Mouse (Mus musculus) small intestine, adult 2 months (tissue): ENCODE measurements around the gene Gpbp1l1.

ENCODE experiments used
- CTCF ChIP-seq: fragments of 200-500 bp; IDR thresholded peaks from 2 replicates; pipeline ENCODE4 v1.5.1; 2012; ENCODE audit warnings: low read depth, mild to moderate bottlenecking, control low read depth, inconsistent platforms, low read length, moderate library complexity, mixed read lengths; ENCODE audit not compliant: insufficient replicate concordance, insufficient read length; ENCODE audit errors: extremely low read depth
- POLR2A ChIP-seq: fragments of 200-500 bp; IDR thresholded peaks from 2 replicates; pipeline ENCODE4 v1.6.1; 2012; ENCODE audit warnings: low read depth, mild to moderate bottlenecking, control low read depth, inconsistent platforms, low read length, moderate library complexity

DNA sequence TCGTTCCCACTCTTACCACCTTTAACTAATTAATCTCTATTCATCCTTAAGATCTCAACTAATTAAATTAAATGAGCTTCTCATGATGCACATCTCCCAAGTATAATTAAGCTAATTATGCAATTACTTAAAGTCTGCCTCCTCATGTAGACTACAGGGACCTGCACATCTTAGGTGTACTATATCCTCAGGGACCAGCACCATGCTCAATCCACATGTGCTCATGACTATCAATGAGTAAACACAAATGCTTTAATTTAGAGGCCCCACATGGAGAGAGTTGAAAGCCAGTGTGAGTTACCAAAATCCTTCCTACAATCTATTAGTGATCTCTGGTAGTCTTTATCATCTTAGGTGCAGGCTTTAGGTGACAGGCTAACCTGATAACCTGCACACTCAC, 77.7 kb downstream of the Gpbp1l1 start:
- TF ChIP-seq CTCF = no peak
- no peak for TF ChIP-seq POLR2A
